Mouse (Mus musculus): ENCODE results near the gene Pdzd8.

DNA sequence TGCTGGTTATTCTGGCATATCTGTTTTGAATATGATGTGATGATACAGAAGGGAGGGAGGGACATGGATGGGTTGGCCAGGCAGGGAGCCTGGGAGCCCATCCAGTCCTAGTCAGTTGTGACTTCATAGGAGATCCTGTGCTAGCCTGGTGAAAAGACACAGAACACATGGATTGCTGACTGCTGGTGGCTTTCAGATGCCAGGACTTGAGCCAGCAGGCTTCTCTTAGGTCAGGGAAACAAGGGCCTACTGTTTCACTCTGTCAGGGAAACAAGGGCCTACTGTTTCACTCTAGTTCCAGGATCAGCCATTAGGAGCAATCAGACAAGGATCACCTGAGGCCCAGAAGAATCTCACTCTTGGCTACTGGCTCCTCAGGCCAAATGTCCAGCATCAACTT, 64.7 kb downstream of the Pdzd8 start:
- TF ChIP-seq CTCF (IDR thresholded peaks at IDR 0.05; ENCODE audit: borderline replicate concordance, control insufficient read depth, extremely low read depth, insufficient read depth, low read length, poor library complexity) (no peak), POLR2A (IDR thresholded peaks at IDR 0.05; ENCODE audit: control insufficient read depth, extremely low read depth, insufficient read depth, low read length, poor library complexity) (no peak)

All from thymus, adult 2 months (tissue).